Mouse (Mus musculus) C2C12 (cell line): Measurements from ENCODE around the gene Pou2f3. TPM values are rescaled to one million over a fixed set of nuclear protein-coding genes. Genes with fewer than 3 reads are reported as not detected.

Source experiments
- H3K27me3 ChIP-seq: one replicate; pipeline ENCODE4 v1.6.1; 2011; ENCODE audit not compliant: control insufficient read depth, insufficient read depth, insufficient read length
- H3K36me3 ChIP-seq: one replicate; pipeline ENCODE4 v1.6.1; 2011; ENCODE audit not compliant: control insufficient read depth, insufficient read depth
- H3K4me3 ChIP-seq: one replicate; pipeline ENCODE4 v1.5.1; 2011; ENCODE audit warnings: mild to moderate bottlenecking, control low read depth; ENCODE audit not compliant: poor library complexity, insufficient read depth, severe bottlenecking
- H3K79me2 ChIP-seq: one replicate; pipeline ENCODE4 v1.6.1; 2011; ENCODE audit not compliant: control insufficient read depth, insufficient read depth
- H3K79me3 ChIP-seq: one replicate; pipeline ENCODE4 v1.6.1; 2011; ENCODE audit warnings: low read depth, control low read depth
- H3ac ChIP-seq: one replicate; pipeline ENCODE3; 2011; ENCODE audit warnings: low read depth; ENCODE audit not compliant: control insufficient read depth, insufficient read length
- CEBPB ChIP-seq: IDR thresholded peaks from one replicate; pipeline ENCODE4 v1.6.1; 2011; ENCODE audit warnings: low read depth, mild to moderate bottlenecking, control low read depth, moderate library complexity
- CTCF ChIP-seq: IDR thresholded peaks from one replicate; pipeline ENCODE4 v1.5.1; 2011; ENCODE audit not compliant: control insufficient read depth, insufficient read depth, insufficient read length
- FOSL1 ChIP-seq: IDR thresholded peaks from one replicate; pipeline ENCODE4 v1.8.0; 2011; ENCODE audit warnings: mild to moderate bottlenecking, low read length; ENCODE audit not compliant: poor library complexity, insufficient read depth, severe bottlenecking
- MAX ChIP-seq: IDR thresholded peaks from one replicate; pipeline ENCODE4 v1.6.1; 2011; ENCODE audit warnings: mild to moderate bottlenecking, control low read depth
- MYOD1 ChIP-seq: IDR thresholded peaks from one replicate; pipeline ENCODE4 v1.6.1; 2011; ENCODE audit warnings: low read depth; ENCODE audit not compliant: control insufficient read depth, insufficient read length
- MYOG ChIP-seq: IDR thresholded peaks from one replicate; pipeline ENCODE4 v1.6.1; 2011; ENCODE audit not compliant: control insufficient read depth, insufficient read length; ENCODE audit errors: extremely low read depth
- USF1 ChIP-seq: IDR thresholded peaks from one replicate; pipeline ENCODE4 v1.6.1; 2011; ENCODE audit warnings: low read depth, mild to moderate bottlenecking, control low read depth, moderate library complexity
- polyA plus RNA-seq: library from polyadenylated mRNA; unstranded; fragments of >200 nt; fragmentation: generic; extraction: Trizol; gene quantifications from one replicate; pipeline ENCODE4 v1.2.1, GENCODE M21; 2012; ENCODE audit warnings: missing spikeins

Gene Pou2f3
- polyA plus RNA-seq, 1 experiment = not detected

- Histone ChIP-seq H3K27me3 (no peaks in the 10 kb centered on the region), H3K79me2 (no peaks in the 10 kb centered on the region), H3K36me3 (no peaks in the 10 kb centered on the region), H3K4me3 (no peak overlapping the region), H3K79me3 (no peaks in the 10 kb centered on the region), H3ac (no peak overlapping the region)
- no peak for TF ChIP-seq MAX
- TF ChIP-seq CTCF = no peak
- TF ChIP-seq FOSL1 = no peak
- TF ChIP-seq CEBPB = no peak
- TF ChIP-seq MYOG = no peak
- TF ChIP-seq MYOD1 = no peak
- TF ChIP-seq USF1 = no peak
Observed at GRCm38 (mm10) chr9:43245801-43246570, 35.8 kb upstream of the Pou2f3 start.

GRCm38 (mm10) chr9:43242432-43242831 is 32.3 kb upstream of the Pou2f3 start:
- Histone ChIP-seq H3K79me3 (peaks cover 17% of the 10 kb centered on the region), H3K79me2 (peaks cover 21% of the 10 kb centered on the region), H3K4me3 (no peak overlapping the region), H3K27me3 (no peaks in the 10 kb centered on the region), H3K36me3 (no peaks in the 10 kb centered on the region), H3ac (no peak overlapping the region)
- TF ChIP-seq MYOD1 (no peak), CEBPB (no peak), USF1 (no peak), CTCF (no peak), MYOG (no peak), MAX (no peak), FOSL1 (no peak)

- Histone ChIP-seq H3K27me3 (no peaks in the 10 kb centered on the region), H3K36me3 (no peaks in the 10 kb centered on the region), H3K4me3 (no peak overlapping the region), H3K79me2 (peaks cover 26% of the 10 kb centered on the region), H3ac (no peak overlapping the region), H3K79me3 (peaks cover 21% of the 10 kb centered on the region)
- TF ChIP-seq MAX (no peak), CTCF (no peak), CEBPB (no peak), FOSL1 (no peak), MYOG (no peak), MYOD1 (no peak), USF1 (no peak)
Observed at GRCm38 (mm10) chr9:43241970-43242369, 31.8 kb upstream of the Pou2f3 start.

GRCm38 (mm10) chr9:43241291-43241690 is 31.1 kb upstream of the Pou2f3 start:
- H3K79me3 ChIP-seq = peaks cover 27% of the 10 kb centered on the region
- TF ChIP-seq CEBPB (no peak), MYOD1 (no peak), USF1 (no peak), FOSL1 (no peak), CTCF (no peak), MAX (no peak), MYOG (no peak)

GRCm38 (mm10) chr9:43240594-43240900 is 30.4 kb upstream of the Pou2f3 start:
- Histone ChIP-seq H3K36me3 (no peaks in the 10 kb centered on the region), H3K27me3 (no peaks in the 10 kb centered on the region), H3K79me3 (peaks cover 33% of the 10 kb centered on the region), H3K79me2 (peaks cover 40% of the 10 kb centered on the region), H3K4me3 (no peak overlapping the region), H3ac (no peak overlapping the region)
- TF ChIP-seq MYOG (no peak), FOSL1 (no peak), CEBPB (no peak), MYOD1 (no peak)

More at GRCm38 (mm10) chr9:43241291-43241690, 31.1 kb upstream of the Pou2f3 start:
- Histone ChIP-seq H3ac (no peak overlapping the region), H3K27me3 (no peaks in the 10 kb centered on the region), H3K4me3 (no peak overlapping the region), H3K79me2 (peaks cover 33% of the 10 kb centered on the region), H3K36me3 (no peaks in the 10 kb centered on the region)
